Comparison of ENCODE assay signal across 9 mouse cellular contexts in genomic region chr6:95207063-95207462, GRCm38 (mm10).
DNase-seq lines count a peak whose midpoint lies in the region; ATAC-seq and TF ChIP-seq lines count a peak whose summit lies in the region.
"Had no signal": no experiment of that assay in that cellular context is flagged by ENCODE, and none has a peak within 500 bp of the region (broad histone marks: within the 10 kb centered on the region; RNA-seq: fewer than 3 reads in every experiment).

No protein-coding gene starts in this region.

- H3K36me3 ChIP-seq in forebrain, postnatal 0 days (ENCODE audit: insufficient read depth), result no peaks in the 10 kb centered on the region
- no peaks in the 10 kb centered on the region for H3K36me3 ChIP-seq in forebrain, embryonic 12.5 days (replicated peaks)
- H3K36me3 ChIP-seq in hindbrain, embryonic 12.5 days, result no peaks in the 10 kb centered on the region
- H3K36me3 ChIP-seq: hindbrain, embryonic 15.5 days had no signal

- no peaks in the 10 kb centered on the region for H3K9me3 ChIP-seq in forebrain, postnatal 0 days (ENCODE audit: low read length)
- no peaks in the 10 kb centered on the region for H3K9me3 ChIP-seq in forebrain, embryonic 12.5 days
- no peaks in the 10 kb centered on the region for H3K9me3 ChIP-seq in hindbrain, embryonic 12.5 days (replicated peaks)
- H3K9me3 ChIP-seq: hindbrain, embryonic 15.5 days had no signal

- H3K27ac ChIP-seq in forebrain, postnatal 0 days (ENCODE audit: low read depth, low read length), result no peak overlapping the region
- no peak overlapping the region for H3K27ac ChIP-seq in forebrain, embryonic 12.5 days
- no peak overlapping the region for H3K27ac ChIP-seq in hindbrain, embryonic 12.5 days
- H3K27ac ChIP-seq: hindbrain, embryonic 15.5 days had no signal

- no peak overlapping the region for H3K4me2 ChIP-seq in forebrain, postnatal 0 days (ENCODE audit: low read depth)
- H3K4me2 ChIP-seq in forebrain, embryonic 12.5 days, result no peak overlapping the region
- H3K4me2 ChIP-seq in hindbrain, embryonic 12.5 days (replicated peaks), result no peak overlapping the region
- H3K4me2 ChIP-seq: hindbrain, embryonic 15.5 days had no signal

- WGBS in forebrain, postnatal 0 days, result 35% methylated on average over 2 of the region's 2 CpGs
- WGBS in forebrain, embryonic 12.5 days, result 39% methylated on average over 2 of the region's 2 CpGs
- 41% methylated on average over 2 of the region's 2 CpGs for WGBS in hindbrain, embryonic 12.5 days

- no peak overlapping the region for H3K9ac ChIP-seq in forebrain, postnatal 0 days
- no peak overlapping the region for H3K9ac ChIP-seq in forebrain, embryonic 12.5 days
- H3K9ac ChIP-seq in hindbrain, embryonic 12.5 days, result no peak overlapping the region
- H3K9ac ChIP-seq: hindbrain, embryonic 15.5 days had no signal

- ATAC-seq in forebrain, postnatal 0 days, result no peak
- no peak for ATAC-seq in forebrain, embryonic 12.5 days (ENCODE audit: low FRiP score)
- ATAC-seq in hindbrain, embryonic 12.5 days (ENCODE audit: low FRiP score), result no peak

- peaks cover 10% of the 10 kb centered on the region for H3K4me1 ChIP-seq in forebrain, postnatal 0 days (ENCODE audit: insufficient read depth)
- peaks cover 28% of the 10 kb centered on the region for H3K4me1 ChIP-seq in forebrain, embryonic 12.5 days
- H3K4me1 ChIP-seq in hindbrain, embryonic 12.5 days, result peaks cover 21% of the 10 kb centered on the region

- H3K27me3 ChIP-seq in forebrain, postnatal 0 days (ENCODE audit: insufficient read depth, low read length), result no peaks in the 10 kb centered on the region
- peaks cover 16% of the 10 kb centered on the region for H3K27me3 ChIP-seq in forebrain, embryonic 12.5 days
- no peaks in the 10 kb centered on the region for H3K27me3 ChIP-seq in hindbrain, embryonic 12.5 days
- H3K27me3 ChIP-seq: hindbrain, embryonic 15.5 days had no signal

- peak; percentile 49 for DNase-seq in forebrain, postnatal 0 days
- peak; percentile 12 for DNase-seq in ovary, postnatal 36 days (ENCODE audit: low spot score)
- no peak for DNase-seq in ovary, postnatal 10 days (ENCODE audit: low spot score)
- peak; percentile 45 to 49 for DNase-seq in adrenal gland, postnatal 36 days
- peak; percentile 69 to 75 for DNase-seq in kidney, postnatal 4 days
- peak; percentile 33 for DNase-seq in mesoderm, embryonic 11.5 days (ENCODE audit: low read depth, low spot score)

- H3K4me3 ChIP-seq in forebrain, postnatal 0 days (ENCODE audit: low read depth, low read length), result no peak overlapping the region
- no peak overlapping the region for H3K4me3 ChIP-seq in forebrain, embryonic 12.5 days (replicated peaks)
- H3K4me3 ChIP-seq in hindbrain, embryonic 12.5 days, result no peak overlapping the region
- H3K4me3 ChIP-seq: hindbrain, embryonic 15.5 days had no signal

- TF ChIP-seq CTCF in forebrain, postnatal 0 days (IDR thresholded peaks at IDR 0.05; ENCODE audit: low read depth), result peak; percentile 65
